25 mouse cellular contexts compared by ENCODE assay signal in the genomic region with DNA sequence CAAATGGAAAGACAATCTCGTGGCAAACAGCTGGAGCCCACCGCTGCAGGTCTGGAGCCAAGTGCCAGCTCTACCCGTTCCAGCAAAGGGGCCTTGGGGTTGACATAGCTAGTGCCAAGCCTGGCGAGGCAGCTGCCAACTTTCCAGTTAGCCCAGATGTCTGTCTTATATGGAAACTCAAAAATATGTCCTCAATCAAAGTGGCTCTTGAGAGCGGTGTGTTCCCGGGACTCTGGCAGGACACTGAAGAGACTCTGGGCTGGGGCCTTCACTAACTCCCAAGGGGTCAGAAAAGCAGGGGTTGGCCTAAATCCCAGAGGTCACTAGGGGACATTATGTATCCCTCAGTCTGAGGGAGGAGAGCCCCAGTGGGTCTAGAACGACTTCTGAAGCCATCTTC. TPM values are rescaled to one million over a fixed set of nuclear protein-coding genes. Genes with fewer than 3 reads are reported as not detected.
DNase-seq lines count a peak whose midpoint lies in the region; ATAC-seq and TF ChIP-seq lines count a peak whose summit lies in the region.
"Had no signal": no experiment of that assay in that cellular context is flagged by ENCODE, and none has a peak within 500 bp of the region (broad histone marks: within the 10 kb centered on the region; RNA-seq: fewer than 3 reads in every experiment).

No protein-coding gene starts in this region.

- no peaks in the 10 kb centered on the region for H3K27me3 ChIP-seq in limb, embryonic 14.5 days (ENCODE audit: control insufficient read depth, insufficient read depth, low read length)
- H3K27me3 ChIP-seq in limb, embryonic 10.5 days (ENCODE audit: low read depth, poor library complexity, severe bottlenecking): peaks cover 14% of the 10 kb centered on the region; the same call in 1 of the 2 replicates
- no peaks in the 10 kb centered on the region for H3K27me3 ChIP-seq in embryonic facial prominence, embryonic 15.5 days
- no peaks in the 10 kb centered on the region for H3K27me3 ChIP-seq in hindbrain, embryonic 12.5 days
- H3K27me3 ChIP-seq: forebrain, embryonic 13.5 days; kidney, embryonic 15.5 days; neural tube, embryonic 13.5 days had no signal

- 0 out of 2 replicates have a peak, but pooled peaks cover 7% of the 10 kb centered on the region for H3K4me1 ChIP-seq in limb, embryonic 14.5 days (ENCODE audit: control insufficient read depth, insufficient read depth, low read length)
- no peaks in the 10 kb centered on the region; the same call in 1 of the 2 replicates for H3K4me1 ChIP-seq in limb, embryonic 10.5 days
- H3K4me1 ChIP-seq in embryonic facial prominence, embryonic 15.5 days: peaks cover 37% of the 10 kb centered on the region
- no peaks in the 10 kb centered on the region for H3K4me1 ChIP-seq in hindbrain, embryonic 12.5 days
- H3K4me1 ChIP-seq: forebrain, embryonic 13.5 days; midbrain, embryonic 10.5 days; neural tube, embryonic 13.5 days had no signal

- DNase-seq in adrenal gland, postnatal 10 days: peak; percentile 44
- DNase-seq in adrenal gland, postnatal 25 days: no peak
- peak; percentile 67 for DNase-seq in limb, embryonic 14.5 days (ENCODE audit: low spot score)
- DNase-seq in limb, embryonic 10.5 days (ENCODE audit: low spot score): no peak
- DNase-seq in heart, postnatal 36 days: peak; percentile 39 to 45
- DNase-seq in gastrocnemius, postnatal 25 days: no peak
- DNase-seq: cerebellum, adult 11 months; cerebellum, adult 9-11 months; layer of hippocampus, adult 9-11 months; retina, postnatal 1 day; thymus, postnatal 14 days had no signal

- H3K9me3 ChIP-seq in limb, embryonic 14.5 days (ENCODE audit: control insufficient read depth, low read length): no peaks in the 10 kb centered on the region
- H3K9me3 ChIP-seq in limb, embryonic 10.5 days (replicated peaks): no peaks in the 10 kb centered on the region
- H3K9me3 ChIP-seq in embryonic facial prominence, embryonic 15.5 days (replicated peaks): no peaks in the 10 kb centered on the region
- H3K9me3 ChIP-seq in hindbrain, embryonic 12.5 days (replicated peaks): no peaks in the 10 kb centered on the region
- H3K9me3 ChIP-seq: forebrain, embryonic 13.5 days; kidney, embryonic 15.5 days; midbrain, embryonic 10.5 days; neural tube, embryonic 13.5 days had no signal

- no peak overlapping the region for H3K4me3 ChIP-seq in limb, embryonic 14.5 days (replicated peaks; ENCODE audit: low read length)
- no peak overlapping the region for H3K4me3 ChIP-seq in limb, embryonic 10.5 days
- H3K4me3 ChIP-seq in embryonic facial prominence, embryonic 15.5 days (replicated peaks): no peak overlapping the region
- H3K4me3 ChIP-seq in hindbrain, embryonic 12.5 days: no peak overlapping the region
- H3K4me3 ChIP-seq: forebrain, embryonic 13.5 days; kidney, embryonic 15.5 days; left cerebral cortex, adult 2 months; midbrain, embryonic 10.5 days; myocyte; neural tube, embryonic 13.5 days had no signal

- ATAC-seq in limb, embryonic 14.5 days (ENCODE audit: low FRiP score, low read depth): no peak
- ATAC-seq in embryonic facial prominence, embryonic 15.5 days (ENCODE audit: insufficient number of reproducible peaks, low FRiP score, low TSS enrichment, low read depth): no peak
- ATAC-seq in hindbrain, embryonic 12.5 days (ENCODE audit: low FRiP score): no peak
- ATAC-seq: activated CD4-positive, CD25-positive, alpha-beta regulatory T cell, adult 4 months; forebrain, embryonic 13.5 days; intestine, embryonic 16.5 days; midbrain, embryonic 16.5 days had no signal

- TF ChIP-seq POLR2A in limb, embryonic 14.5 days (IDR thresholded peaks at IDR 0.05; ENCODE audit: borderline replicate concordance, extremely low read depth, insufficient read depth, insufficient read length): no peak

- no peak overlapping the region for H3K27ac ChIP-seq in limb, embryonic 14.5 days (replicated peaks; ENCODE audit: low read depth, low read length)
- no peak overlapping the region for H3K27ac ChIP-seq in limb, embryonic 10.5 days
- peak overlapping the region; percentile 78 for H3K27ac ChIP-seq in embryonic facial prominence, embryonic 15.5 days (replicated peaks)
- H3K27ac ChIP-seq in hindbrain, embryonic 12.5 days: no peak overlapping the region
- H3K27ac ChIP-seq: forebrain, embryonic 13.5 days; kidney, embryonic 15.5 days; left cerebral cortex, adult 2 months; midbrain, embryonic 10.5 days; neural tube, embryonic 13.5 days had no signal

- H3K9ac ChIP-seq in limb, embryonic 14.5 days (ENCODE audit: low read depth, low read length, severe bottlenecking): no peak overlapping the region
- H3K9ac ChIP-seq in embryonic facial prominence, embryonic 15.5 days: no peak overlapping the region
- H3K9ac ChIP-seq in hindbrain, embryonic 12.5 days: no peak overlapping the region
- H3K9ac ChIP-seq: forebrain, embryonic 13.5 days; kidney, embryonic 15.5 days; neural tube, embryonic 13.5 days had no signal

- intact Hi-C loops in heart, postnatal 36 days (cut with DNase I): no loop called here

- no peaks in the 10 kb centered on the region for H3K36me3 ChIP-seq in limb, embryonic 14.5 days (ENCODE audit: control insufficient read depth, insufficient read depth, low read length)
- H3K36me3 ChIP-seq in limb, embryonic 10.5 days: no peaks in the 10 kb centered on the region
- H3K36me3 ChIP-seq in embryonic facial prominence, embryonic 15.5 days: no peaks in the 10 kb centered on the region
- no peaks in the 10 kb centered on the region for H3K36me3 ChIP-seq in hindbrain, embryonic 12.5 days
- H3K36me3 ChIP-seq: kidney, embryonic 15.5 days; midbrain, embryonic 10.5 days; neural tube, embryonic 13.5 days had no signal

- no peak overlapping the region for H3K4me2 ChIP-seq in limb, embryonic 14.5 days (replicated peaks; ENCODE audit: low read depth, low read length, severe bottlenecking)
- no peak overlapping the region for H3K4me2 ChIP-seq in embryonic facial prominence, embryonic 15.5 days (replicated peaks)
- H3K4me2 ChIP-seq in hindbrain, embryonic 12.5 days (replicated peaks): no peak overlapping the region
- H3K4me2 ChIP-seq: forebrain, embryonic 13.5 days; kidney, embryonic 15.5 days; neural tube, embryonic 13.5 days had no signal

- 71% methylated on average over 7 of the region's 7 CpGs for WGBS in limb, embryonic 14.5 days
- 83% methylated on average over 7 of the region's 7 CpGs for WGBS in limb, embryonic 10.5 days
- 44% methylated on average over 7 of the region's 7 CpGs for WGBS in embryonic facial prominence, embryonic 15.5 days
- WGBS in hindbrain, embryonic 12.5 days: 82% methylated on average over 7 of the region's 7 CpGs

RNA-seq across cellular contexts. Expression of a gene that starts 50.5 kb away (rescaled TPM):
- total RNA-seq in adrenal gland, postnatal 10 days (2021): 100 to 1,000 TPM in 1 of 2 experiments, 10 to 100 TPM in 1; 94.6 to 121 TPM
- 67.6 and 83.1 TPM in 2 replicates for total RNA-seq in adrenal gland, postnatal 25 days (2021)
- 108 TPM in 2 replicates for polyA plus RNA-seq in limb, embryonic 14.5 days (2012; rRNA removed)
- 138 and 145 TPM in 2 replicates for polyA plus RNA-seq in limb, embryonic 14.5 days (2014; fragmentation: Nextera tagmentation; extraction: Ambion mirVana)
- polyA plus RNA-seq in limb, embryonic 10.5 days (2016; fragmentation: Nextera tagmentation; extraction: Ambion mirVana): 118 and 137 TPM in 2 replicates
- 128 and 137 TPM in 2 replicates for polyA plus RNA-seq in embryonic facial prominence, embryonic 15.5 days (2015; fragmentation: Nextera tagmentation; extraction: Ambion mirVana)
- total RNA-seq in heart, postnatal 36 days (2021): 10 to 100 TPM; 78.2 to 81.0 TPM
- 10 to 100 TPM; 39.9 to 52.4 TPM for total RNA-seq in gastrocnemius, postnatal 25 days (2021)
- polyA plus RNA-seq in hindbrain, embryonic 12.5 days (2016; fragmentation: Nextera tagmentation; extraction: Ambion mirVana): 135 and 147 TPM in 2 replicates

RNA-seq across cellular contexts. Expression of a gene that starts 50.6 kb away (rescaled TPM):
- total RNA-seq in adrenal gland, postnatal 10 days (2021): 10 to 100 TPM; 65.4 to 69.5 TPM
- 68.1 and 74.3 TPM in 2 replicates for total RNA-seq in adrenal gland, postnatal 25 days (2021)
- polyA plus RNA-seq in limb, embryonic 14.5 days (2012; rRNA removed): 76.2 and 87.7 TPM in 2 replicates
- polyA plus RNA-seq in limb, embryonic 14.5 days (2014; fragmentation: Nextera tagmentation; extraction: Ambion mirVana): 65.1 and 73.4 TPM in 2 replicates
- polyA plus RNA-seq in limb, embryonic 10.5 days (2016; fragmentation: Nextera tagmentation; extraction: Ambion mirVana): 55.9 and 62.5 TPM in 2 replicates
- polyA plus RNA-seq in embryonic facial prominence, embryonic 15.5 days (2015; fragmentation: Nextera tagmentation; extraction: Ambion mirVana): 72.0 and 72.3 TPM in 2 replicates
- total RNA-seq in heart, postnatal 36 days (2021): 10 to 100 TPM; 29.9 to 30.0 TPM
- total RNA-seq in gastrocnemius, postnatal 25 days (2021): 10 to 100 TPM; 13.8 to 20.0 TPM
- 78.8 and 79.5 TPM in 2 replicates for polyA plus RNA-seq in hindbrain, embryonic 12.5 days (2016; fragmentation: Nextera tagmentation; extraction: Ambion mirVana)

RNA-seq across cellular contexts. Expression of a gene that starts 52.7 kb away (rescaled TPM):
- 10 to 100 TPM; 11.4 to 13.6 TPM for total RNA-seq in adrenal gland, postnatal 10 days (2021)
- 3.9 and 4.8 TPM in 2 replicates for total RNA-seq in adrenal gland, postnatal 25 days (2021)
- 12.3 and 17.1 TPM in 2 replicates for polyA plus RNA-seq in limb, embryonic 14.5 days (2012; rRNA removed)
- polyA plus RNA-seq in limb, embryonic 14.5 days (2014; fragmentation: Nextera tagmentation; extraction: Ambion mirVana): 4.4 and 5.2 TPM in 2 replicates
- 0.03 TPM in 1 of 2 replicates, not detected in the other for polyA plus RNA-seq in limb, embryonic 10.5 days (2016; fragmentation: Nextera tagmentation; extraction: Ambion mirVana)
- polyA plus RNA-seq in embryonic facial prominence, embryonic 15.5 days (2015; fragmentation: Nextera tagmentation; extraction: Ambion mirVana): 11.9 and 12.0 TPM in 2 replicates
- 1 to 10 TPM; 1.4 to 1.9 TPM for total RNA-seq in heart, postnatal 36 days (2021)
- 1 to 10 TPM; 1.3 to 1.6 TPM for total RNA-seq in gastrocnemius, postnatal 25 days (2021)
- polyA plus RNA-seq in hindbrain, embryonic 12.5 days (2016; fragmentation: Nextera tagmentation; extraction: Ambion mirVana): 0.45 and 0.47 TPM in 2 replicates
- total RNA-seq: common myeloid progenitor, adult 5-6 weeks; granulocyte monocyte progenitor cell, adult 5-6 weeks; hematopoietic stem cell, adult 5-6 weeks had no signal
- polyA plus RNA-seq: activated CD4-positive, CD25-positive, alpha-beta regulatory T cell, adult 4 months; forebrain, embryonic 13.5 days had no signal

Comparison
In these comparisons a context has a peak if more than half of its experiments do, and no peak if none do; other contexts are left out.
1. DNase-seq: peak in adrenal gland, postnatal 10 days (single experiment), limb, embryonic 14.5 days (single experiment) and heart, postnatal 36 days (2 of 2); none in adrenal gland, postnatal 25 days (single experiment), limb, embryonic 10.5 days (single experiment) and gastrocnemius, postnatal 25 days (single experiment).